Mouse (Mus musculus) inflammation-experienced regulatory T-cells, adult 6 months (primary cell): ENCODE results near the gene Hist1h4f. TPM values are rescaled to one million over a fixed set of nuclear protein-coding genes. Genes with fewer than 3 reads are reported as not detected.
"Not testable (repeated sequence)": the region's sequence is repeated elsewhere in the genome, so short reads cannot be mapped to it uniquely, and the experiment has no call there.

Experiments
- ATAC-seq: one replicate; pipeline ENCODE4 v1.8.0; 2017
- polyA plus RNA-seq, 3 experiments: library from polyadenylated mRNA; unstranded; fragments of 100-300 nt; shearing (Covaris generic); gene quantifications; one replicate each; pipeline ENCODE4 v1.2.1; 2017

The Hist1h4f gene
- 1 to 10 TPM in 1 of 3 experiments, not detected in 2; 3.2 TPM for polyA plus RNA-seq

DNA sequence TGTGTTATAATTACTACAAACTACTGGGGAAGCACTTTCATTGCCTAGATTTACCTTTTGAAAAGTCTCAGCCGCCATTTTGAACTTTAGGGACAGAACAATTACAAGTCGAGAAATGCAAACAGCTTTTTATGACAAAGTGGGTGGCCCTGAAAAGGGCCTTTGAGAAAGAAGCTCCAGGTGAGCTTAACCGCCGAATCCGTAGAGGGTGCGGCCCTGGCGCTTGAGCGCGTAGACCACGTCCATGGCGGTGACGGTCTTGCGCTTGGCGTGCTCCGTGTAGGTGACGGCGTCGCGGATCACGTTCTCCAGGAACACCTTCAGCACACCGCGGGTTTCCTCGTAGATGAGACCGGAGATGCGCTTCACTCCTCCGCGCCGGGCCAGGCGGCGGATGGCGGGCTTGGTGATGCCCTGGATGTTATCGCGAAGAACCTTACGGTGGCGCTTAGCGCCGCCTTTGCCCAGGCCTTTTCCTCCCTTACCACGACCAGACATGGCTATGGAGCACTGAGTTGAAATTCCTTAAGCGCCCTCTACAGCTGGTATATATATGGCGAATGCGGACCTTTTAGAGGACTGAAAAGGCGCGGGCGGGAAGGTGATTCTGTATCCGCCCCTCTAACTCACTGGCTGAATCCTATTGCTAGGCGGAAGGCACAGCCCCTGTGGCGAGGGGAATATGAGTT lies at the start of gene Hist1h4f:
Gene Hist1h4f (minus strand): TSS at position 503 of the 689 bp plus-strand sequence.
- peak; percentile 73 for ATAC-seq

DNA sequence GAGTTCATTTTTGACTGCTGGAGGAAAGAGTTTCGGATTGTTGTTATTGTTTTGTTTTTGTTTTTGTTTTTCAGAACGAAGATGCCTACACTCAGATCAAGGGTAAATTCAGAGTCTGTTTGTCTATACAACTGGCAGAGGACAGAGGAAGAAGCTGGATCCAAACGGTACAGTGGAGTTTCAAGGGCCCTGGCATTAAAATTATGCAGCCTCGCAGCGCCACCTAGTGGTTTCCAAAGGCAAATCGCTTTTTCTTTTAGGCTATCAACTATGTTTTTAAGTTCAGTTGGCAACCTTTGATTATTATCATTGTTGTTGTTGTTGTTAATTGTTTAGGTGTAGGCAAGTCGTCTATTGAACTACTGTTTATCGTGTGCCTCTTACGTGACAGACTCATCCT lies 46.5 kb upstream of the Hist1h4f start:
- peak; percentile 76 for ATAC-seq

DNA sequence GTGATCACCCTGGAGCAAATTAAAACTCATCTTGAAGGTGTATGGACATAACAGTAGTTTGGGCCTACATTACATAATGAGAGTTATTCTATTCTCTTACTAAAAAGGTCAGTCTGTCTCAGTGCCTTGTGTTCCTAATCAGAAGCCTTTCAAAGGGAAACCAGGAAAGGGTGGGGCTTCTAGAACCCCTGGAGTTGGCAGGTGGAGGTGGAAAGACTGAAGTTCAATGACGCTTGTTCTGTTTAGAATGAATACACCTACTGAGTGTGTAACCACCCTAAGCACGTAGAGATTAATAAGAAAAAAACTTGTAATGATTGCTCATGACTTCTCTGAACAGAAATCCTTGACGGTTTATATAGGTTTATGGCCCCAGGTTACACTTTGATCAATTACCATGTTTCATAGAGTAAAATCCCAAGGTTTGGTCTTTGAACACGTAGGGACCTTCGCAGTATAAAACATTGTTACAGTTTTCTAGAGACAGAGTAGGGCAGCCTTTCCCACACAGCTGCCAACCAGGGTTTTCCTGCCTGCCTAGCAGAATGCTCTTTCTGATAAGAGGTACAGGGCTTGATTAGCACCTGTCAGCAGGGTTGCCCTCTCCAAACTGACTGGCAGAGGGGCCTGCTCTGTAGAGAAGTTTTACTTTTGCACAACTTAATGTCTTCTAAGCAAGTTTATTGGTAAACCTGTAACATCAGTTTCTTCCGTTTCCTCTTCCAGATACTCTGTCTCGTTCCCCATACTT lies 44.3 kb upstream of the Hist1h4f start:
- no peak for ATAC-seq

DNA sequence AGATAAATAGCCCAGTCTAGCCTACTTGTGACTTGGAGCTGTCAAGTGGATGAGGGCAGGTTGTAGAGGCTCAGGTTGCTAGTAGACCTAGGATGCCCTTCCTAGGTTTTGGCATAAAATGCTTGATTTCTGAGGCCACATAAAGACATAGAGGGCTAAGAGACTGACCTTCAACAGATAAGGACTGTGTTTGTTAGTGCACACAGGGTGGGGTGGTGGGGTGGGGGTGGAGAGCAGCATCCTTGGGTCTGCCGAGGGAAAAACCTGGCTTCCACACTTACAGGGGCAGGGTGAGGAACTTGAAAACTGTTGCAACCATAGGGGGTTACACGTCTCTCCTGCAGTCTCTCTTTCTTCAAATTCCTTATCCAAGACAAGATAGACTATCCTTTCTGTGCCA lies 43.7 kb upstream of the Hist1h4f start:
- no peak for ATAC-seq

DNA sequence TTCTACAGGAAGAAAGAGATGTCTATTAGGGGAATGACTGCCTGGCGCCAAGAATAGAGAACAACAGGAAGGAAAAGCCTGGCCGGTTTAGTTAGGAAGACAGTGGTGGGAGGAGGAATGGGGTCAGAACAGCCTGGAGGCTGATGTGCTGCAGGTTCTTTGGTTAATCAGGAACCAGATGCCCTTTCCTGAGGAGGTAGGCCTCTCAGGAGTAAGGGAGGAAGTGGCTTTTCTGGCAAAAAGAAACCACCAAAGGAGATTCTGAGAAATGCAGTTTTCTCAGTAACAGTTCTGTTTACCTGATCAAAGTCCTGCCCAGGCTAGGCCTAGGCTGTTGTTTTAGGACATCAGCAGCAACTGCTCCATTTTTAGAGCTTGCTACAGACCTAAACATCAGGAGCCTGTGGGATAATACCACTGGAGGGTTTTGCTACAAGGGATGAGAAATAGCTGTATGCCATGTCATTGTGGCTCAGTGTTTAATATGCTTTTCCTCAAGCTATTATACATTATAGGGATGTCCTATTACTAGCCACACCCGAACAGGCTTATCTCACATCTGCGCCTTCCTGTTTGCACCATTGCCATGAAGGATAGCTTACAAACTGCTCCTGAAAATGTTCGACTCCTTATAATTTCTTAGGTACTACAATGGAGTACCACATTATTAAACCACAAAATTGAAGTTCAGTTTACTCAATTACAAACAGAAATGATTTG lies 41.8 kb upstream of the Hist1h4f start:
- peak; percentile 52 for ATAC-seq

DNA sequence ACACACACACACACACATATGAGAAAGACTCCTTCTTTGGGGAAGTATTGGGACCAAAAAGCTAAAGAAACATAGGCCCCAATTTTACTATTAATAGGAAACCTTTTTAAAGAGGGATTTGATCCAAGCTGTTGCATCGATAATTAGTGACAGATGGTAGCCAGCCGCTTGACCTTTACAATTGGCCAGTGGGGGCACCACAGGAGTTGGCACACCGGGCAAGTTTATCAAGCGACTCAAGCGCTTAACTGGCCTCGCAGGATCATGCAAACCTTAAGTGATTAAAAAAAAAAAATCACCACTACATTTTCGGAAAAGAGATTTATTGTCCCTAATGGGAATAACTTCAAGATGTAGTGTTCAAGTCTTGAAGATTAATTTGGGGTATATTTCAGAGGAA lies 41.2 kb upstream of the Hist1h4f start:
- ATAC-seq = no peak

DNA sequence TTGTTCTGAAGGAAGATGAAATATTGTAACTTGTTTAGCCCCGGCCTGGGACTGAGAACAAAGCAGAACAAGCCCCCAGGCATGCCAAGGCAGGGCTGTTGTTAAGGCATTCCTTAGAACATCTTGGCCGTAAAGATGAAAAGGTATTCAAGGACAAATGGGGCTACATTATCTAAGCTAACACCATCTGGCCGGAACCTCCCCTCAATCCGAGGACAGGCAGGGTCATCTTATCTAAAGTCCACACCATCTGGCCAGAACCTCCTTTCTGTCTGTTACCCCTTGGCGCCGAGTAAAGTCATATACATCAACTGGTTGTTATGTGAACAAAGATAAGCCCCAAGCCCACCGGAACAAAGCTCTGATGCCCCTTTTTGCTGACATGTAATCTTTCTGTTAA lies 40.4 kb upstream of the Hist1h4f start:
- ATAC-seq = not testable (repeated sequence)

DNA sequence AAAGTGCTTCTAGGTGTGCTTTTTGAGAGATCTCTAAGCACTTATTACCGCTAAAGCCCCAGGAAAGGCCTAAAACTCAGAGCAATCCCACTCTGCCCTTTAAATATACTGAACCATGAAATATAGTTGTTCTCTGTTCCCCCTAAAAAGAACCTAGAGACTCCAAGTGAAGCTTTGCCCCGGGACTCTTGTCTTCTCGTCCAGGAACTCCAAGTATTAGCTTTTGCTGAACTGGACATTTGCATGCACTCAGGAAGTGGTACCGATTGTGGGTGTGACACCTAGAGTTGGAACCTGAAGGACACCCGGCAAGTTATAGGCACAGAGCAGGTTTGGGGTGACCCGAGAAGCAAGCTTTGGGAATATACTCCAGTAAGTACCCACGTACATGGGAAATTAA lies 39.8 kb upstream of the Hist1h4f start:
- ATAC-seq = no peak

DNA sequence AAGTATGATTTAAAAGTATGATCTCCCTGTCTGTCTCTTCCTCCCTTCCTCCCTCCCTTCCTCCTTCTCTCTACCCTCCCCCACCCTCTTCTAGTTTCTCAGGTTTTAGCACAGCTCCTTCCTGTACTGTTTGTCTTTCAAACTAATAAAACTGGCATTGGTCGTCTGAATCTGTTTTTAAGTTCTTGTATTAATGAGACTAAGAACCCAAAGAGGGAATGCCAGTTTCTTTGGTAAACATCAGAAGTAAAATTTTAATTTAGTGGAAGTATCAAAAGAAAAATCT lies 35.4 kb upstream of the Hist1h4f start:
- no peak for ATAC-seq

DNA sequence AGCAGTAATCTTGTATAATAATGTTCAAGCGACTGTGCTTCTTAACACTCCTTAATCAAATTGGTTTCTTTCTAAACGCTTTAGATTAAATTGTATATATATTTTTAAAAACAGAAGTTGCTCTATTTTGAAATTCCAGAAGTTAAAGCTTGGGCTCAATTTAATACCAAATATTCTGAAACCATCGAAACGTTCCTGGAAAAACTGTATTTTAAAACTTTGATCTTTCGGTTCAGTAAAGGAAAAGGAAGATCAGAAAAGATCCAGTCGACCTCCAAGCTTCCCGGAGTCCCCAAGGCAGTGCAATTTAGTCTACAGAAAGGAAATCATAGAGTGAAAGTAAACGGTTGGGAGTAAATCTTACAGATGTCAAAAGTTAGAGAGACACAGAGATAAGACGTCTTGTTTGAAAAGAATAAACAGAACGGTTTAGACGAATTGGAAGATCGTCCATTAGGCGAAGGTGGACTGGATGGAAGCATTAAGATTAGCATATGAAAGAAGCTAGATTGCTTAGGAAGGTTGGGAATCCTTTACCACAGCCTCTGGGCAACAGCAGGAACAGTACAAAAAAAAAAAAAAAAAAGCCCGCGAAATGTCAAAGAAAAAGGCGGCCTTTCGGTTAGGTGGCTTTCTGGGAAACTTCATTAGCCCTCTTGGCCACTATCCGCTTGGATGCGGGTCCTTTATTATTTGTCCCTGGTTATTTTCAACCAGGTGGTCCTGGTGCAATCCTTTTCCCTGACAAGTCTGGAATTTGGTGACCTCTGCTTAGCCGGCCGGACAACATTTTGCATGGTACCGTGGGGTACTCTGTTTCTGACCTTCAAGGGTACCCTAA lies 34.9 kb upstream of the Hist1h4f start:
- no peak for ATAC-seq

DNA sequence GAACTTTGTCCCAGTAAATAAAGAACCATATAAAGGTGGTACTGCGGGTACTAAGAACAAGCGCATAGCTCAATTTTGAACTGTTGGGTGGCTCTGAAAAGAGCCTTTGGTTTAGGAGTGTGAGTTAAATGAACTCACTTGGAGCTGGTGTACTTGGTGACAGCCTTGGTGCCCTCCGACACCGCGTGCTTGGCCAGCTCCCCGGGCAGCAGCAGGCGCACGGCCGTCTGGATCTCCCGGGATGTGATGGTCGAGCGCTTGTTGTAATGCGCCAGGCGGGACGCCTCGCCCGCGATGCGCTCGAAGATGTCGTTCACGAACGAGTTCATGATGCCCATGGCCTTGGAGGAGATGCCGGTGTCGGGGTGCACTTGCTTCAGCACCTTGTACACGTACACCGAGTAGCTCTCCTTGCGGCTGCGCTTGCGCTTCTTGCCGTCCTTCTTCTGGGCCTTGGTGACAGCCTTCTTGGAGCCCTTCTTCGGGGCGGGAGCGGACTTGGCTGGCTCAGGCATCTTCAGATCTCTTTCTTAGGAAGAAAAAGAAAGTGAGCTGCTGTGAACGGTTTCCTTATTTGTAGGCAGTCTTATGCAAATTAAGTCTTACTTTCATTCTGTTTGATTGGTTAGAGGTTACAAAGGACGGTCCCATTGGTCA lies 34.1 kb upstream of the Hist1h4f start:
- ATAC-seq = peak; percentile 81

DNA sequence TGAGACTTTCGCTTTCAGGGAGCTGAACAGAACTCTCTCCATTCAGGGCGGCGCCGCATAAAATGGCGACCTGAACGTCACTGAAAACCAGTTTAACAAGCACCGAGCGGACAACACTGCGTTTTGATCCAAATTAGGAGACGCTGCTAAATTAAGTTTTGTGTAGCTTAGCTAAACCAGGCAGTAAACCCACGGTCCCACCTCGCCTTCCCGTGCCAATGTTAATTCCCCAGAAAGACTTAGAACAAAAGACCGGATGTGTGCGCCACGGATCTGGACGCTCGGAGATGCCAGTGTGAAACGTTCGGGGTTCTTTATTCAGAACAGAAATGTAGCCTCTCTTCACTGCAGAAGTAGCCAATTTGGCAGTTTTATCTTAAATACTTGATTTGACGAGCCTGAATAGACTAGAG lies 33.6 kb upstream of the Hist1h4f start:
- peak; percentile 36 for ATAC-seq

DNA sequence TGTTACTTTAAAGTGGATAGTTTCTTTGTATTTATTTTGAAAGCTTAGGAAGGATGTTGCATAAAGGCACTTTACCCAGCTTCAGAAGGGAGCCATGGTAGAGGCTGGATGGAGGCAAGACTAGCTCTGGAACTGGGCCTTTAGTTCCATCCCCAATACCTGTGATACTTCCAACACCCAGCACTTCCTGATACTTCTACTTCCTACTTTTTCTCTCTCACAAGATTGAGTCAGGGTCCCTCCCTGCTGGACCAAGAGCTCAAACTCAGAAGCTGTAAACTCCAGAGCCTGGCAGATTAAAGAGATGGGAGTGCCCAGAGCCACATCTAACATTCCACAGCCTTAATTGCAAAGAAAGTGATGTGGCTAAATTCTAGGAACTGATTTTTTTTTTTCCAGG lies 32.9 kb upstream of the Hist1h4f start:
- ATAC-seq = no peak

DNA sequence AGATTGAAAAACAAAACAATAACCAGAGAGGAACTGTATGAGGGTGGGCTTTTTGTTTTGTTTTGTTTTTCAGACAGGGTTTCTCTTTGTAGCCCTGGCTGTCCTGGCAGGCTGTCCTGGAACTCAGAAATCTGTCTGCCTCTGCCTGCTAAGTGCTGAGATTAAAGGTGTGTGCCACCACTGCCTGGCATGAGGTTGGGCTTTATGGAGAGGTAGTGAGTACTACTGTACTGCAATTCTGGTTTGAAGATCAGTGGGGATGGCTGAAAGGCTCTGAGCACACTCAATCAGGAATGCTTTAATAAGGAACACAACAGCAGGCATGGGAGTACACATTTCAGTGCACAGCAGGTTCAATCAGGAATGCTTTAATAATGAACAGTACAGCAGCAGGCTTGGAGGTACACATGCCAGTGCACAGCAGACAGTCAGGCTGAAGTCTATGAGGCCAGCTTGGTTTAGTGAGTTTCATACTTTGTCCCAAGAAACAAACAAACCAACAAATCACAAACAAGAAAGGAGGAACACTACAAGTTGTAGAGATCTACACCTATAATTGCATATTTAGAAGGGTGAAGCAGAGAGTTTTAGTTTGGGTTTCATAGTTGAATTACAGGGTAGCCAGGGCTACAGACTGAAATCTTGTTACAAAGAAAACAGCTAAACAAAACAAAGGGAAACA lies 32.1 kb upstream of the Hist1h4f start:
- ATAC-seq = no peak

DNA sequence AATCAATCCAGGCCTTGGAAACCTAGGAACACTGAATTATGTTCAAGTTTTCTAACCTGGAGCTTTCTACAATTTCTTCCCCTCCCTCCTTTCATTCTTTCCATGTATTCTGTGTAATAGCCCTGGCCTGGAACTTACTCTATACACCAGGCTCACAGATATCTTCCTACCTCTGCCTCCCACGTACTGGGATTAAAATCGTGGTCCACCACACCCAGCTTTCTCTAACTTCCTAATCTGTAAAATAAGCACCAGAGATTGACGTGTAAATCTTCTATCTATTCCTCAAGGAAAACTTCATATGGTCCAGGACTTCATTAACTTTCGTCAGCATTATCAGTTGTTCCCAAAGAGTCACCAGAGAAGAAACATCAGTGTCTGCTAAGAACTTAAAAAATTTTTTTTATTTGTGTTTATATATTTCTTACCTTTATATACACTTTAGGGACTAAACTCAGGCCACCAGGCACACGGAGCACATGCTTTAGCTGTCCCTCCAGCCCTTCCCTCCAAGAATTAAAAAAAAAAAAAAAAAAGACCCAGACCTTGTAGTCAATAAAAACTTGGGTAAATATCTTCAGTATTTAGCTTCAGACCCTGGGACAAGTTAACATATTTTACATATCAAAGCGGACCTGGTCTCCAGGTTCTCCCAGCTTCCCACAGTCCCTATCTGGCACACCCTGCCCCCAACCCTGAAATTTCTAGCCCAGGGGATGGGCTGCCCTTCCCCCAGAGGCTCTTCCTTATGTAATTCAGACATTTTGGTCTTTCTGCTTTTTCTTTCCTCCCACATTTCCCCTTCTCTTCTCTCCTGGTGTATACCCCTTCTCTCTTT lies 31.0 kb upstream of the Hist1h4f start:
- ATAC-seq = no peak

DNA sequence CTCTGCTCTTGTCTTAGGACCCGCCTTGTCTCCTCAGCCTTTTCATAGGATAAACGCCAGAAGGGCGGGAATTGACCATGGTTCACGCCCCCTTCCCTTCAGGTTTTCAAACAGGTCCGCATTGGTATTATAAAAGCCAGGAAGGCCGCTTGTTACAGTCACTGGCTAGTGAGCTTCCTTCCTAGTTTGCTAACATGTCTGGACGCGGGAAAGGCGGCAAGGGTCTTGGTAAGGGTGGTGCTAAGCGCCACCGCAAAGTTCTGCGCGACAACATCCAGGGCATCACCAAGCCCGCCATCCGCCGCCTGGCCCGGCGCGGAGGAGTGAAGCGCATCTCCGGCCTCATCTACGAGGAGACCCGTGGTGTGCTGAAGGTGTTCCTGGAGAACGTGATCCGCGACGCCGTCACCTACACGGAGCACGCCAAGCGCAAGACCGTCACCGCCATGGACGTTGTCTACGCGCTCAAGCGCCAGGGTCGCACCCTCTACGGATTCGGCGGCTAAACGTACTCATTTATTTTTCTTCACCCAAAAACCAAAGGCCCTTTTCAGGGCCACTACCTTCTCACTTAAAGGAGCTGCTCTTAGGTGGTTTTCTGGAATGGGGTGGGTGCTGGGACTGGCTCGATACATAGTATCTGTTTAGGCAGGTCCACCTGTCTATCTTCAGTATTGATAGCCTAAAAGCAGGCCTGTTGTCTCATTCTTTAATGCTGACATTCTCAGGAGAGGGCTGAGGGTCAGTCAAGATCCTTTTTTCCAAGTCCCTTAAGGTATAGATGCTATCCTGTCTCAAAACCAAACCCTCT lies 30.2 kb upstream of the Hist1h4f start, which contains the start of gene Hist1h4d:
Gene Hist1h4d (plus strand): TSS at position 191 of the 811 bp plus-strand sequence.
- peak; percentile 73 for ATAC-seq

DNA sequence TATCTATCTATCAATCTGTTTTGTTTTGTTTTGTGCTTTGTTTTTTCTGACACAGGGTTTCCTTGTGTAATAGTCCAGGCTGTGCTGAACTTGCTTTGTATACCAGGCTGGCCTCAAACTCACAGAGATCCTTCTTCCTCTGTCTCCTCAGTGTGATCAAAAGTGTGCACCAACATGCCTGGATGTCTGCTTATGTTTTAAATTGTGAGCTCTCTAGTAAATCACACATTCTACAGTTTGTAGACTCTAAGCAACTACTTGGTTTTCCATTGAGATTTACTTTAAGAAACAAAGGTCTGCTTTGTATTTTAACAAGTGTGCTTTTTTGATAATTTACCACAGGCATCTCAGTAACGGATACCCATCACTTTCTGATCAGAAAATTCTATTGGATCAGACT lies 26.4 kb upstream of the Hist1h4f start:
- ATAC-seq = no peak

DNA sequence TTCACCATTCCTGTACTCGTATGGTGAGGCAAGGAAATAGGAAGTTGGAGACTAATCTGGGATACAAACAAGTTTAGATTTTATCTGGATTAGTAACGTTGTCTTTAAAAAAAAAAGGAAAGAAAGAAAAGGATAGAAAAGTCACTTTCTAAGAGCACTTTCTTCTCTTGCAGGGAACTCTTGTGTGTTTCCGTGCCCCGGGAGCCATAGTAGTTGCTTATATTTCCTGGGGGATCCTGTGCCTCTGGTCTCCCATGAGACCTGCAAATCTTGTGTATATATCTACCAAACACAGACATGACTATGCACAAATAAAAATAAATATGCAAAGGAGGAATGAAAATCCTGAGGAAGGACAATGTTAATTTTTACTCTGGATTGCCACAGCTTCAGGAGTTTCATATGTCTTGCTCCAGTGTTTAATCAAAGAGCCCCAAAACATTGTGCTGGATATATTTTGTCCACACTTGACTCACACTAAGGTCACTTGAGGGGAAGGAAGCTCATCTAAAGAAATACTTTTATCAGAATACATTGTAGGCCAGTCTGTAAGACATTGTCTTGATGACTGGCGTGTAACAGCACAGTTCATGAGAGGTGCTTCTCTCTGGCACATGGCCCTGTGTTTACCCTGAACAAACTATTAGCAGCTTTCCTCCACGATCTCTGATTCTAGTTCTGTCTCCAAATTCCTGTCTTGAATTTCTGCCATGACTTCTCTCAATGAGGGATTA lies 25.6 kb upstream of the Hist1h4f start:
- no peak for ATAC-seq

DNA sequence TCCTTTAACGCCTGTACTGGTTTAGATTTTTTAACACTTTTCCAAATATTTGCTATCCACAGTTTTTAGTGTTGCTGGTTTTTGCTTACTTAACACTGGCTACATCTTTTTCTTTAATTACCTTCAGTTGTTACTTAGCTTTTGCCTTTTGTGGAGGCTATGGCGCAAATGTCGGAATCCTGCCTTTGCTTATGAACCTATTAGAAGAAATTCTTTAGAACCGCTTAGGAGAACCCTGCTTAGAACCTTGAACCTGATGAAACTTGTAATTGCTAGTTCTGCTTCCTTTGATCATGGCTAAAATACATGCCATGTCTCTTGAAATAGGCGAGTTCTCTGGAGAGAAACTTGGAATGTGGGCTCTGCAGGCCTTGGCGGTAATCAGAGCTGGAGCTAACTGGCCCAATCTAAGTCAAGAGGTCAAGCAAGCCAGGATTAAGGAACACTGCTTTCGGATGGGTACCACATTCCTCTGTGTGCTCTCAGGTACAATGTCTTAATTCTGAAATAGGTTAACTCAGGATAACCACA lies 25.0 kb upstream of the Hist1h4f start:
- ATAC-seq = no peak
